Mouse (Mus musculus): ENCODE measurements around the gene Acoxl. TPM values are rescaled to one million over a fixed set of nuclear protein-coding genes. Genes with fewer than 3 reads are reported as not detected.

The Acoxl gene
- 0.05 TPM in 1 of 2 replicates, not detected in the other for polyA plus RNA-seq (2021; fragmentation: Nextera tagmentation)
- long read RNA-seq, experiment 1 = 0 reads
- long read RNA-seq, experiment 2 = 0 reads

GRCm38 (mm10) chr2:127838576-127838975 is at the start of gene Acoxl:
Gene Acoxl (plus strand): TSS chr2:127838876.

GRCm38 (mm10) chr2:127791919-127792603 is 46.6 kb upstream of the Acoxl start, which contains the start of gene Mtln:
Gene Mtln (minus strand): TSS chr2:127792488.

GRCm38 (mm10) chr2:127831401-127832102 is 7.1 kb upstream of the Acoxl start, which contains the start of gene Bub1:
Gene Bub1 (minus strand): TSS chr2:127831865.

GRCm38 (mm10) chr2:128125635-128126470 is 287.2 kb downstream of the Acoxl start, which contains the start of gene Bcl2l11:
Gene Bcl2l11 (plus strand): TSS chr2:128126038.

Small RNAs within 50 kb of the gene (microRNA-seq; reads per million reads assigned to microRNA genes)
- not detected for gene Gm22411

Other genes with a start within 250 kb of the Acoxl start
- gene Mal, start 182.2 kb upstream of the Acoxl start, polyA plus RNA-seq (2021; fragmentation: Nextera tagmentation) = 112 and 148 TPM in 2 replicates
- gene Mall, start 108.9 kb upstream of the Acoxl start, polyA plus RNA-seq (2021; fragmentation: Nextera tagmentation) = 0.35 and 0.38 TPM in 2 replicates
- gene Nphp1, start 50.0 kb upstream of the Acoxl start, polyA plus RNA-seq (2021; fragmentation: Nextera tagmentation) = 7.1 and 8.3 TPM in 2 replicates
- gene Mtln, start 46.4 kb upstream of the Acoxl start, polyA plus RNA-seq (2021; fragmentation: Nextera tagmentation) = 134 and 146 TPM in 2 replicates
- gene Bub1, start 7.0 kb upstream of the Acoxl start, polyA plus RNA-seq (2021; fragmentation: Nextera tagmentation) = not detected in 2 replicates

Measured in layer of hippocampus, adult 6 months (tissue).